Mouse (Mus musculus) lung, adult 2 months (tissue): Measurements from ENCODE around the gene Mcts2. TPM values are rescaled to one million over a fixed set of nuclear protein-coding genes. Genes with fewer than 3 reads are reported as not detected.
"Not testable (repeated sequence)": the region's sequence is repeated elsewhere in the genome, so short reads cannot be mapped to it uniquely, and the experiment has no call there.

ENCODE experiments used
- DNase-seq: peaks from one replicate; pipeline ENCODE4 v3.0.0; 2022
- H3K4me1 ChIP-seq: fragments of 200-500 bp; 2 replicates; pipeline ENCODE4 v1.6.1; 2011; ENCODE audit warnings: low read length; ENCODE audit not compliant: control insufficient read depth, insufficient read depth
- H3K4me3 ChIP-seq: fragments of 200-500 bp; replicated peaks from 2 replicates; pipeline ENCODE3; 2011; ENCODE audit warnings: low read depth, mild to moderate bottlenecking, control low read depth, low read length; ENCODE audit errors: extremely low read depth
- CTCF ChIP-seq: fragments of 200-500 bp; IDR thresholded peaks from 2 replicates; pipeline ENCODE4 v1.5.1; 2011; ENCODE audit warnings: mild to moderate bottlenecking, low read length, control low read depth; ENCODE audit not compliant: insufficient read depth
- POLR2A ChIP-seq: fragments of 200-500 bp; IDR thresholded peaks from 2 replicates; pipeline ENCODE4 v1.6.1; 2011; ENCODE audit warnings: low read depth, mild to moderate bottlenecking, control low read depth, low read length, borderline replicate concordance; ENCODE audit errors: extremely low read depth
- WGBS: fragments of 180-500 bp; shearing (Covaris S2); methylation state at CpG from one replicate; pipeline ENCODE4 v1.1.7; 2018; 5-methylcytosine and 5-hydroxymethylcytosine counted together
- polyA plus RNA-seq: library from polyadenylated mRNA; depleted of rRNA; stranded (reverse); fragments of >200 nt; gene quantifications from 2 replicates; pipeline ENCODE4 v1.2.3, GENCODE M21; 2012; rRNA removed

The Mcts2 gene
- polyA plus RNA-seq = 2.9 and 3.8 TPM in 2 replicates

DNA sequence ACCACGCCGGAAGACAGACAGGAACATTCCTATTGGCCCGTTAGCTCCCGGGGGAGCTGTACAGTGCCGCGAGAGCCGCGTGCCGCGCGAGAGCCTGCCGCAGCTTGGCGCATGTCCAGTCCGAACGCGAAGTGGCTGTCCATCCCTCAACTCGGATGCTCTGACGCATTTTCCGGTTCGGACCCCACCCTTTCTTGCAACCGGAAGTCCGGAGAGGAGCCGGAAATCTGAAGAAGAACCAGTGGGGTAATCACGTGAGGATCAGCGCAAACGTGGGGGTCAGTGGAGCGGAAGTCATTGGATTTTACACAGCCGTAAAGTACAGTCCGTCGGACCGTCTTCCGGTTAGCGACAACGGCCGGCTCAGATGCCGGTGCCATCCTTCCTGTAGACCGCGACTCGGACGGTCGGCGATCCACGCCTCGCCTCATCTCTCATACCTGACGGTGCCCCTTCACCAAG, at the start of gene Mcts2:
TSS of gene Mcts2 (plus strand) at position 230 of the 462 bp plus-strand sequence.
- peak within 1 kb of the TSS; percentile 74 for H3K4me3 ChIP-seq
- TF ChIP-seq CTCF (no peak), POLR2A (peak; percentile 66; the same call in 1 of the 2 replicates)
- 63% methylated on average over 45 of the region's 45 CpGs for WGBS
- no peaks in the 10 kb centered on the region for H3K4me1 ChIP-seq
- DNase-seq = peak; percentile 88

- Histone ChIP-seq H3K4me1 (0 out of 2 replicates have a peak, but pooled peaks cover 3% of the 10 kb centered on the region), H3K4me3 (no peak overlapping the region)
- TF ChIP-seq POLR2A = no peak
- no peak for TF ChIP-seq CTCF
- DNase-seq = no peak
- 80% methylated on average over 4 of the region's 4 CpGs for WGBS
These were observed 49.5 kb upstream of the Mcts2 start for GRCm38 (mm10) chr2:152637381-152637780.

DNA sequence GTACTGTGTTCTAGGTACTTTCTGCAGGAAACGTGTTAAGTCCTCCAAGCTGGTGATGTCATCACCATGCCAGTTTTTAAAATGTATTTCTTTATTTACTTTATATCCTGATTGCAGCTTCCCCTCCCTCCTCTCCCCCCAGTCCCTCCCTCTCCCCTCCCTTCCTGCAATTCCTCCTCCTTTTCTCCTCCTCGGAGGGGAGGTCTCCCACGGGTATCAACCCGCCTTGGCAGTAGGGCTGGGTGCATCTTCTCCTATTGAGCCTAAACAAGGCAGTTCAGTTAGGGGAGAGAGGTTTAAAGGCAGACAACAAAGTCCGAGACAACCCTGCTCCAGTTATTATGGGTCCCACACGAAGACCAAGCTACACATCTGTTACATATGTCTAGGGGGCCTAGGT, 48.0 kb upstream of the Mcts2 start:
- TF ChIP-seq CTCF = no peak
- no peak for TF ChIP-seq POLR2A
- H3K4me3 ChIP-seq = no peak overlapping the region
- H3K4me1 ChIP-seq = no peaks in the 10 kb centered on the region
- no peak for DNase-seq
- 50% methylated on average over 6 of the region's 6 CpGs for WGBS

- Histone ChIP-seq H3K4me3 (no peak overlapping the region), H3K4me1 (no peaks in the 10 kb centered on the region)
- TF ChIP-seq CTCF (no peak), POLR2A (no peak)
- WGBS = 33% methylated on average over 11 of the region's 11 CpGs
- no peak for DNase-seq
These were observed 47.3 kb upstream of the Mcts2 start for GRCm38 (mm10) chr2:152639406-152640113.

GRCm38 (mm10) chr2:152652901-152653620, 33.8 kb upstream of the Mcts2 start:
- Histone ChIP-seq H3K4me3 (no peak overlapping the region), H3K4me1 (no peaks in the 10 kb centered on the region)
- TF ChIP-seq CTCF (no peak), POLR2A (no peak)
- WGBS = 35% methylated on average over 10 of the region's 10 CpGs
- peak; percentile 35 for DNase-seq

DNA sequence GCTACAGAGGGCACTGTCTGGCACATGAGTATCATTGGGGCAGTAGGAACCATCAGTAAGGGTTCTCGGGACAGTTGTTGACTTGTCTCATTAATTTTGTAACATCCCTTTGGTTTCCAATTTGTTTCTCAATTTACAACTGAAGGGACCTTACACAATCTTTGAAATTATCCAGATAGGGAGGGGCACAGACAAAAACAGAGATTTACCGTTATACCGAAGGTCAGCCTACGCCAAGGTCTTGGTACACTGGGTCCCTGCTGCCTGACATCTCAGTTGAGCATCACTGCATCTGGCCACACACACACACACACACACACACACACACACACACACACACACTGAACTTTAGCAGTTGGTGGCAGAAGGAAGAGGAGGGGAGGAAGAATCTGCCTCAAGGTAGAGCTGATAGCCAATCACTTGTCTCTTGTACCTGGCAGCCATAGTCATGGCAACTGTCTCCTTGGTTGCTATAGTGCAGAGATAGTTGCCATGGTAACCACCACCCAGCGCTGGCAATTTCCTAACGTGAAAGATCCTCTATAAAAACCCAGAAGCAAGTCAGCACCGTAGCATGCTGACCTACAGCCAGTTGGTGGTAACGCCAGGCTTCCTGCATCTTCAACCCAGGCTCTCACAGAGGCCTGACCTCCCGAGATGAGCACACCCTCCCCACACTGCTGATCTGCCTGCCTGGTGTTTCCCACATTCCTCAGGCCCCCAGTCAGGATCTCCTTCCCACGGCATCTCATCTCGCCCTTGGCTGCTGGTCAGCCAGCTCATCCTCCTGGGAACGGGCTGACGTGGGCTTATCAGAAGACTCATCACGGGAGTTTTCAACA, 32.7 kb upstream of the Mcts2 start:
- WGBS = 35% methylated on average over 14 of the region's 14 CpGs
- TF ChIP-seq POLR2A (no peak), CTCF (no peak)
- DNase-seq = no peak

DNA sequence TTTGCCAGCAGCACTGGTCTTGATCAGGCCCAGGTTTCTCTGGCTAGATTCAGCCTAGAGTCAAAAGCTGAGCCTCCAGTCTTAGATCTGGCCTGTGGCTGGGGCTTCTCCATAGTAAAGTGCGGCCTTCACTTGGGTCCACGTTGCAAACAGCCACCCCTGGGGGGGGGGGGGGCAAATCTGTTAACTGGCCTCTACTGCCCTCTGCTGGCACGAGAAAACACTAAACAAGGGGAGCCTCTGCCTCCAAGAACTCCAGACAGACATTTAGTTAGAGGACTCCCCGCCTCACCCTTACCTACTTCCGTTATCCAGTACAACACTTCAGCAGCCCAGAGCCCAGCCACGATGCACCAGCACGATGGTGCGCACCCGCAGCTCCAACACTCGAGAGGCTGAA, 29.4 kb upstream of the Mcts2 start:
- TF ChIP-seq POLR2A (no peak), CTCF (peak; percentile 40)
- no peak for DNase-seq
- 52% methylated on average over 10 of the region's 10 CpGs for WGBS
- Histone ChIP-seq H3K4me3 (no peak overlapping the region), H3K4me1 (no peaks in the 10 kb centered on the region)

More for the DNA sequence above, 32.7 kb upstream of the Mcts2 start:
- Histone ChIP-seq H3K4me1 (no peaks in the 10 kb centered on the region), H3K4me3 (no peak overlapping the region)

DNA sequence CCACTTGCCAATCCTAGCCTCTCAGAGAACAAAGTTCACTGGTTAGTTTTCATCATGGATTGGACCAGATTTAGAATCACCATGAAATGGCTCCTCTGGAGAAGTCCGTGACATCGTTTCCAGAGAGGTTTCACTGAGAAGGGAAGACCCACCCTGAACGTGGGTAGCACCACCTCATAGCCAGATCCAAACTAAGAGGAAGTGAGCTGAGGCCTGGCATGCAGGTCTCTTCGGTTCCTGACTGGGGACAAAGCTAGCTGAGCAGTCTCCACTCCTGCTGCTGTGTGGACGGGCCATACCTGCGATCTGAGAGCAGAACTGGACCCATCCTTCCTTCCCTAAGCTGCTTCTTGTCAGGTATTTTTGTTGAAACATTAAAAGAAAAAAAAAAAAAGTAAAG, 25.7 kb upstream of the Mcts2 start:
- 71% methylated on average over 6 of the region's 6 CpGs for WGBS
- DNase-seq = no peak
- no peak overlapping the region for H3K4me3 ChIP-seq
- no peak for TF ChIP-seq POLR2A
- no peak for TF ChIP-seq CTCF
- H3K4me1 ChIP-seq = no peaks in the 10 kb centered on the region

- DNase-seq, H3K4me1 ChIP-seq: not testable (repeated sequence)
- 63% methylated on average over 3 of the region's 3 CpGs for WGBS
These were observed 20.6 kb upstream of the Mcts2 start for GRCm38 (mm10) chr2:152666191-152666590.

More at GRCm38 (mm10) chr2:152666191-152666590, 20.6 kb upstream of the Mcts2 start:
- not testable (repeated sequence) for H3K4me3 ChIP-seq
